Mouse (Mus musculus) ES-E14 (cell line): ENCODE measurements around the gene Lamb3. TPM values are rescaled to one million over a fixed set of nuclear protein-coding genes. Genes with fewer than 3 reads are reported as not detected.
"Not testable (repeated sequence)": the region's sequence is repeated elsewhere in the genome, so short reads cannot be mapped to it uniquely, and the experiment has no call there.

ENCODE experiments used
- DNase-seq: peaks from one replicate; pipeline ENCODE4 v3.0.0-alpha.2; 2013; ENCODE audit warnings: low read depth, low spot score
- H3K27ac ChIP-seq: 2 replicates; pipeline ENCODE4 v1.5.1; 2012; ENCODE audit warnings: low read depth, mild to moderate bottlenecking, low read length, moderate library complexity, mixed read lengths; ENCODE audit not compliant: poor library complexity, insufficient read depth, severe bottlenecking
- H3K36me3 ChIP-seq: 2 replicates; pipeline ENCODE4 v1.6.1; 2012; ENCODE audit warnings: mild to moderate bottlenecking, low read length, moderate library complexity, mixed read lengths; ENCODE audit not compliant: control insufficient read depth, poor library complexity, insufficient read depth, severe bottlenecking
- H3K4me1 ChIP-seq, 2 experiments: fragments of 150-350 bp in 1 of 2; sonication (generic) in 1 of 2; 2 replicates each; pipeline ENCODE4 v1.6.1; 2012; ENCODE audit warnings: low read length in 2 of 2, mild to moderate bottlenecking in 1 of 2, mixed read lengths in 1 of 2; ENCODE audit not compliant: control insufficient read depth in 2 of 2, insufficient read depth in 2 of 2, poor library complexity in 1 of 2
- H3K4me3 ChIP-seq, 2 experiments: fragments of 150-350 bp in 1 of 2; sonication (generic) in 1 of 2; 2 replicates each; pipeline ENCODE4 v1.5.1; 2012; ENCODE audit warnings: low read length in 2 of 2, low read depth in 1 of 2, mild to moderate bottlenecking in 1 of 2, mixed read lengths in 1 of 2; ENCODE audit not compliant: insufficient read depth in 1 of 2, poor library complexity in 1 of 2, severe bottlenecking in 1 of 2
- H3K9ac ChIP-seq: 2 replicates; pipeline ENCODE4 v1.6.1; 2012; ENCODE audit warnings: low read depth, mild to moderate bottlenecking, low read length, mixed read lengths; ENCODE audit not compliant: poor library complexity, insufficient read depth, severe bottlenecking
- H3K9me3 ChIP-seq: fragments of 150-350 bp; sonication (generic); 2 replicates; pipeline ENCODE4 v1.6.1; 2012; ENCODE audit warnings: low read depth, mild to moderate bottlenecking, low read length; ENCODE audit not compliant: control insufficient read depth, insufficient read depth
- CHD2 ChIP-seq: IDR thresholded peaks from 2 replicates; pipeline ENCODE4 v1.6.1; 2014; ENCODE audit warnings: mild to moderate bottlenecking, low read depth, low read length, inconsistent platforms
- HCFC1 ChIP-seq: IDR thresholded peaks from 2 replicates; pipeline ENCODE4 v1.6.1; 2012; ENCODE audit warnings: low read length, inconsistent platforms, borderline replicate concordance; ENCODE audit not compliant: insufficient read depth
- MAFK ChIP-seq: IDR thresholded peaks from 2 replicates; pipeline ENCODE4 v1.6.1; 2014; ENCODE audit warnings: mild to moderate bottlenecking, low read depth, low read length, inconsistent platforms; ENCODE audit not compliant: insufficient read depth
- ZC3H11A ChIP-seq: IDR thresholded peaks from 2 replicates; pipeline ENCODE4 v1.6.1; 2012; ENCODE audit warnings: low read depth, mild to moderate bottlenecking, inconsistent platforms, low read length, borderline replicate concordance
- ZNF384 ChIP-seq: IDR thresholded peaks from 2 replicates; pipeline ENCODE4 v1.6.1; 2012; ENCODE audit warnings: low read depth, low read length, inconsistent platforms
- in situ Hi-C, 2 experiments: fragments of 600-800 bp; cut with MboI; formaldehyde crosslinking; loops; one replicate each; pipeline ENCODE4 v1.15.1; 2025; ENCODE audit warnings: low sequenced_read_pairs in 2 of 2, inconsistent platforms in 1 of 2; ENCODE audit not compliant: unreplicated experiment in 2 of 2
- total RNA-seq: library from RNA; depleted of rRNA; stranded (reverse); fragments of 300-350 nt; gene quantifications from 2 replicates; pipeline ENCODE4 v1.2.3, GENCODE M21; 2012

The Lamb3 gene
- total RNA-seq, 1 experiment: 2.9 TPM

DNA sequence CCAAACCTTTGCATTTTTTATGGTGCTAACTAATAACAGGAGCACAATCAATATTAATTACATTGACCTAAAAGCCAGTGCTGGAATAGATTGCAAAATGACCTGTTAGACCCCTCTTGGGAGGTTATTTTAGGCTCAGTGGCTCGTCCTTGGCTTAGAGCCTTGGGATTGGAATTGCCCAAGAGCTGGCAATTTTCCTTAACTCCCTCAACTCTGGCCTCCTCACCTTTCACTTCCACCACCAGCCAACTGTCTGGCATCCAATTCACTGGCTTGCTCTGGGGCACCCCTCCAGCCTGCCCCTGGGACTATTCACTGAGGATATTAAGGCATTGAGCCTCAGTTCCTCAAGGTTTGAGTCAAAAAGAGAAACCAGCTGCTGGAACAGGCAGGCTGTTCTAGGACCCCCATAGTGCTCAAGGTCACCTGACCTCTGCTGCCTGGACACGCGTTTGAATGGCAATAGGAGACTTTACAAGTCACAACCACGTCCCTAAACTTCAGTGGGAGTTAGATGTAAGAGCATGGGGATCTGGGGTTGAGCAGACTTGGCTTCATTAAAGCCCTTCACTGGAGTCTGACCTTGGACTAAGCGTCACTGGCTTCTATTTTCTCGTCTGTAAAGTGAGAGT, 71.0 kb downstream of the Lamb3 start:
- H3K9me3 ChIP-seq: no peaks in the 10 kb centered on the region
- H3K4me1 ChIP-seq: 0 out of 4 replicates have a peak, but pooled peaks cover 0 to 2% of the 10 kb centered on the region in 2 experiments
- H3K36me3 ChIP-seq: no peaks in the 10 kb centered on the region
- TF ChIP-seq ZNF384: no peak
- TF ChIP-seq CHD2: no peak
- no peak for TF ChIP-seq MAFK
- no peak overlapping the region for H3K4me3 ChIP-seq
- no peak overlapping the region for H3K9ac ChIP-seq
- DNase-seq: no peak
- H3K27ac ChIP-seq: no peak overlapping the region
- in situ Hi-C loops: no loop called here

DNA sequence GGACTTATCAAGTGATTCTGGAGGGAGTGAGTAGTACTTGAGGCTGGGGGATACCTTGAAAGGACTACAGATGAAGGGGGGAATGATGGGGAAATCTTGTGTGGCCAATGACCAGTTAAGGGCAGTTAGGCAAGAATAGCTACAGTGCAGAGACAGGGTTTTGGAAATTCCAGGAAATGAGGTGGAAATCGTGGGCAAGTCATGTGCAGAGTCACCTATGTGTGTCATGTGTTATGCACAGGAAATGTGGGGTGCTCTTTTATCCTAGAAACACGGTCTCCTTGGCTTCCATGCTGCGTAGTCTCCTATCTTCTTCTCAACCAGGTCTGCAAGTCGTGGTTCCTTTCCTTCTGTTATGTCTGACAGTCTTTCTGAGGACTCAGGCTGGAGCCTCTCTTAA, 72.0 kb downstream of the Lamb3 start:
- in situ Hi-C loops: no loop called here
- TF ChIP-seq CHD2: no peak
- TF ChIP-seq HCFC1: no peak
- TF ChIP-seq ZNF384: no peak
- TF ChIP-seq MAFK: no peak
- TF ChIP-seq ZC3H11A: no peak

DNA sequence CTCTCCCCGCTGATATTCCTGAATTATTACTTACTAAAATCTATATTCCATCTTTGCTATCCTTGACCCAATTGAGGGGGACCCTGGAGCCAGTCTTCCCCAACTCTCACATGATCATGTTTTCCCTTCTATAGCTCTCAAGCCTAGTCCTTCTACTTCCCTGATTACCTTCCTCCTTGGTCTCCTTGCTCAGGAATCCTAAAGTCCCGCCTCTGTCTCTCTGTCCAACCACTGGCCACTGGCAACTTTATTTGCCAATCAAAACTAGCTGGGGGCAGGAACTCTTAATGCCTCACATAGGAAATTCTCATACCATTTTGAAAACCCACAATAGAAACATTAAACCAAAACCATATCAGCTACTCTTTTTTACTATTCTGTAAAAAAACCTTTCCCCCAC, 73.8 kb downstream of the Lamb3 start:
- Histone ChIP-seq H3K9me3 (no peaks in the 10 kb centered on the region), H3K9ac (no peak overlapping the region), H3K4me3 (no peak overlapping the region), H3K27ac (no peak overlapping the region), H3K4me1 (0 out of 4 replicates have a peak, but pooled peaks cover 0 to 2% of the 10 kb centered on the region in 2 experiments), H3K36me3 (no peaks in the 10 kb centered on the region)
- DNase-seq: no peak
- TF ChIP-seq HCFC1 (no peak), MAFK (no peak), ZNF384 (no peak), ZC3H11A (no peak), CHD2 (no peak)
- in situ Hi-C loops: no loop called here

More for the DNA sequence above, 72.0 kb downstream of the Lamb3 start:
- Histone ChIP-seq H3K9ac (no peak overlapping the region), H3K36me3 (no peaks in the 10 kb centered on the region), H3K27ac (no peak overlapping the region), H3K4me3 (no peak overlapping the region), H3K4me1 (0 out of 4 replicates have a peak, but pooled peaks cover 0 to 2% of the 10 kb centered on the region in 2 experiments), H3K9me3 (no peaks in the 10 kb centered on the region)
- no peak for DNase-seq

DNA sequence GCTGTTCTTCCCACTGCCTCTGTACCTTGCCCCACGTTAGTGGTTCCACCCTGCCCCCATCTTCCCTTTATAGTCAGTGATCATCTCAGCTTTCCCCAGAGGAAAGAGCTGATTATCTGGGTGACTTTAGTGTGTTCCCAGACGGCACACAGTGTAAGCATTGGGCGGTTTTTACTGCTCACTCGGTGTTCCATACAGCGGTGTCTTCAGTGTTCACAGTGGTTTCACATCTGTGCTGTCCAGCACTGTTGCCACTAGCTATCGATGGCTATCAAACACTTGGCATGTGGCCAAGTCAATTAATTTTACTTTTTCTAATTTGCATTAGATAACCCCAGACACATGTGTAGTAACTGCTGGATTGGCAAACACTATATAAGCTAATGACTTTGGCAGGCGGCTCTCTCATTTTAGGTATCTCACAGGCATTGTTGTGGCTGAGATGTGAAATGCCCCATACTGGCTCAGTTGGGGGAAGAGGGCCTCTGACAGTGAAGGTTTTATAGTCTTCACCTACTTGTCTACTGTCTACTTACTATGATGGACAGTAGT, 76.8 kb downstream of the Lamb3 start:
- no peak overlapping the region for H3K27ac ChIP-seq
- no peak overlapping the region for H3K9ac ChIP-seq
- H3K4me1 ChIP-seq: 0 out of 4 replicates have a peak, but pooled peaks cover 0 to 2% of the 10 kb centered on the region in 2 experiments
- no peak overlapping the region for H3K4me3 ChIP-seq
- no peak for DNase-seq
- in situ Hi-C loops: no loop called here
- no peak for TF ChIP-seq CHD2
- no peak for TF ChIP-seq ZNF384
- no peak for TF ChIP-seq HCFC1
- no peak for TF ChIP-seq MAFK
- TF ChIP-seq ZC3H11A: no peak
- no peaks in the 10 kb centered on the region for H3K36me3 ChIP-seq
- no peaks in the 10 kb centered on the region for H3K9me3 ChIP-seq

DNA sequence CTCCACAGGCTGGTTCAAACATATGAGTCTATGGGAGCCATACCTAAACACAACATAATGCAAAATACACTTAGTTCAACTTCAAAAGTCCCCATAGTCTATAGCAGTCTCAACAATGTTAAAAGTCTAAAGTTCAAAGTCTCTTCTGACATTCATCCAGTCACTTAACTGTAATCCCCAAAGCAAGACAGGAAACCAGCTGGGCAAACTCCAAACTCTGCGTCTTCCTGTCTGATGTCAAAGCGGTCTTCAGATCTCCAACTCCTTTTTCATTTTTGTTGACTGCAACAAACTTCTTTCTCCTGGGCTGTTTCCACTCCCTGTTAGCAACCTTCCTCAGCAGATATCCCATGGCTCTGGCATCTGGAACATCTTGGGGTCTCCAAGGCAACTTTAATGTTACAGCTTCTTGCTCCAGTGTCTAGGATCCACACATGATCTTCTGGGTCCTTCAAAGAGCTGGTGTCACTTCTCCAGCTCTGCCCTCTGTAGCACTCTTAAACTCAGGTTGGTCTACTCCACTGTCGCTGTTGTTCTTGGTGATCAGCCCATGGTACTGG, 78.3 kb downstream of the Lamb3 start:
- H3K9ac ChIP-seq, H3K27ac ChIP-seq, DNase-seq, H3K36me3 ChIP-seq, in situ Hi-C loops, H3K4me1 ChIP-seq, H3K9me3 ChIP-seq, H3K4me3 ChIP-seq: not testable (repeated sequence)
